Mouse (Mus musculus) G1E (cell line): Measurements from ENCODE around the gene Cd33. TPM values are rescaled to one million over a fixed set of nuclear protein-coding genes. Genes with fewer than 3 reads are reported as not detected.

Experiments used
- ATAC-seq: 2 replicates; pipeline ENCODE4 v1.8.0; 2016; ENCODE audit warnings: mild to moderate bottlenecking; ENCODE audit not compliant: insufficient number of reproducible peaks, poor library complexity, low FRiP score, severe bottlenecking; ENCODE audit errors: extremely low read depth
- DNase-seq: peaks from one replicate; pipeline ENCODE4 v3.0.0; 2012; ENCODE audit warnings: low spot score
- H3K27me3 ChIP-seq: 2 replicates; pipeline ENCODE4 v1.6.1; 2012; ENCODE audit warnings: mild to moderate bottlenecking, low read length, inconsistent platforms; ENCODE audit not compliant: insufficient read depth
- H3K36me3 ChIP-seq: replicated peaks from 2 replicates; pipeline ENCODE3; 2012; ENCODE audit warnings: mild to moderate bottlenecking, inconsistent platforms
- H3K4me1 ChIP-seq: 2 replicates; pipeline ENCODE4 v1.6.1; 2012; ENCODE audit warnings: low read depth, low read length, inconsistent platforms, mixed read lengths; ENCODE audit not compliant: insufficient read depth
- H3K4me3 ChIP-seq: 2 replicates; pipeline ENCODE4 v1.5.1; 2012; ENCODE audit warnings: low read depth, mild to moderate bottlenecking, inconsistent platforms, low read length, moderate library complexity, mixed read lengths
- H3K9me3 ChIP-seq: replicated peaks from 2 replicates; pipeline ENCODE4 v1.6.1; 2012; ENCODE audit warnings: inconsistent platforms
- CTCF ChIP-seq: IDR thresholded peaks from 2 replicates; pipeline ENCODE4 v1.5.1; 2012; ENCODE audit warnings: low read depth, low read length, inconsistent platforms, mixed read lengths
- GATA1 ChIP-seq: IDR thresholded peaks from 2 replicates; pipeline ENCODE4 v1.6.1; 2012; ENCODE audit warnings: borderline replicate concordance, low read length, inconsistent platforms, mixed read lengths
- GATA2 ChIP-seq: IDR thresholded peaks from 2 replicates; pipeline ENCODE4 v1.6.1; 2012; ENCODE audit warnings: low read depth, low read length, inconsistent platforms, borderline replicate concordance
- POLR2AphosphoS5 ChIP-seq: IDR thresholded peaks from 2 replicates; pipeline ENCODE4 v1.6.1; 2012; ENCODE audit warnings: low read depth, low read length, inconsistent platforms; ENCODE audit not compliant: insufficient replicate concordance
- TAL1 ChIP-seq: conservative IDR thresholded peaks from 2 replicates; pipeline ENCODE4 v1.6.1; 2012; ENCODE audit warnings: low read depth, low read length, inconsistent platforms, mixed read lengths
- polyA plus RNA-seq: library from polyadenylated mRNA; stranded (reverse); fragments of >175 nt; gene quantifications from 2 replicates; pipeline ENCODE4 v1.2.3, GENCODE M21; 2012
- total RNA-seq, 2 experiments: library from RNA; stranded (forward) in 1 of 2; stranded (reverse) in 1 of 2; fragments of 200-1000 nt in 1 of 2; fragments of >200 nt in 1 of 2; fragmentation: Nextera tagmentation in 1 of 2; gene quantifications; 2 replicates each; pipeline ENCODE4 v1.2.3; 2014 to 2017

Gene Cd33
- total and polyA plus RNA-seq, 3 experiments, result 0.60 to 0.69 TPM; not detected in 1

- no peak for TF ChIP-seq GATA2
- no peak for TF ChIP-seq POLR2AphosphoS5
- no peak for TF ChIP-seq CTCF
- TF ChIP-seq TAL1, result no peak
- TF ChIP-seq GATA1, result no peak
- Histone ChIP-seq H3K4me1 (no peaks in the 10 kb centered on the region), H3K4me3 (no peak overlapping the region), H3K9me3 (no peaks in the 10 kb centered on the region), H3K27me3 (no peaks in the 10 kb centered on the region), H3K36me3 (no peaks in the 10 kb centered on the region)
- DNase-seq, result no peak
- no peak for ATAC-seq
Observed at GRCm38 (mm10) chr7:43495343-43496021, 48.7 kb downstream of the Cd33 start.

DNA sequence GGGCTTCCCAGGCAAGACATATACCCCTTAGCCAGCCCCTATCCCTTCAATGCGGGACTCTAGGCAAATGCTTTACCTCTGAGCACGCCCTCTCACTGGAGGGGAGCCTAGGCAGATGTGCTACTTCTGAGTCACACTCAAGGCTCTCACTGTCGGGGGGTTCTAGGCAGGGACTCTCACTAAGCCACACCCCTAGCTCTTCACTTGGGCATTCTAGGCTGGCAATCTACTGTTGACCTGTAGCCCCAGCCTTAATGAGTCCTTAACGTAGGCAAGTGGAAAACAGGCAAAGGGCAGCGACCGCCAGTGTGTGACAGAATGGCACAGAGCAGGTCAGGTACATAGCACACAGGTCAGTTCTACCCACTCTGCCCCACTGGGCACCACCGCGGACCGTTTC is 53.4 kb downstream of the Cd33 start:
- H3K36me3 ChIP-seq, result no peaks in the 10 kb centered on the region
- no peaks in the 10 kb centered on the region for H3K9me3 ChIP-seq
- no peak overlapping the region for H3K4me3 ChIP-seq
- no peaks in the 10 kb centered on the region for H3K4me1 ChIP-seq
- TF ChIP-seq POLR2AphosphoS5 (no peak), GATA1 (no peak), CTCF (no peak), GATA2 (no peak), TAL1 (no peak)
- H3K27me3 ChIP-seq, result no peaks in the 10 kb centered on the region
- no peak for ATAC-seq
- DNase-seq, result no peak

GRCm38 (mm10) chr7:43490182-43490584 is 54.0 kb downstream of the Cd33 start:
- Histone ChIP-seq H3K27me3 (no peaks in the 10 kb centered on the region), H3K4me1 (no peaks in the 10 kb centered on the region), H3K9me3 (no peaks in the 10 kb centered on the region), H3K4me3 (no peak overlapping the region), H3K36me3 (no peaks in the 10 kb centered on the region)
- DNase-seq, result no peak
- ATAC-seq, result no peak
- TF ChIP-seq GATA2, result no peak
- TF ChIP-seq GATA1, result no peak
- no peak for TF ChIP-seq TAL1
- no peak for TF ChIP-seq POLR2AphosphoS5

- no peak for TF ChIP-seq GATA1
- TF ChIP-seq CTCF, result no peak
- no peak for TF ChIP-seq TAL1
- TF ChIP-seq POLR2AphosphoS5, result no peak
- Histone ChIP-seq H3K4me1 (no peaks in the 10 kb centered on the region), H3K4me3 (no peak within 1 kb of the TSS), H3K27me3 (no peaks in the 10 kb centered on the region), H3K9me3 (no peaks in the 10 kb centered on the region), H3K36me3 (no peaks in the 10 kb centered on the region)
- ATAC-seq (no peak), DNase-seq (no peak)
Observed at GRCm38 (mm10) chr7:43489631-43490125, 54.5 kb downstream of the Cd33 start, which contains the start of gene Iglon5. TSS of gene Iglon5 (minus strand) at chr7:43490075.

- ATAC-seq, result no peak
- Histone ChIP-seq H3K36me3 (no peaks in the 10 kb centered on the region), H3K9me3 (no peaks in the 10 kb centered on the region), H3K27me3 (no peaks in the 10 kb centered on the region), H3K4me3 (no peak overlapping the region), H3K4me1 (no peaks in the 10 kb centered on the region)
- DNase-seq, result no peak
- TF ChIP-seq TAL1 (no peak), GATA1 (no peak), POLR2AphosphoS5 (no peak), GATA2 (no peak), CTCF (no peak)
Observed at GRCm38 (mm10) chr7:43488646-43489045, 55.6 kb downstream of the Cd33 start.

DNA sequence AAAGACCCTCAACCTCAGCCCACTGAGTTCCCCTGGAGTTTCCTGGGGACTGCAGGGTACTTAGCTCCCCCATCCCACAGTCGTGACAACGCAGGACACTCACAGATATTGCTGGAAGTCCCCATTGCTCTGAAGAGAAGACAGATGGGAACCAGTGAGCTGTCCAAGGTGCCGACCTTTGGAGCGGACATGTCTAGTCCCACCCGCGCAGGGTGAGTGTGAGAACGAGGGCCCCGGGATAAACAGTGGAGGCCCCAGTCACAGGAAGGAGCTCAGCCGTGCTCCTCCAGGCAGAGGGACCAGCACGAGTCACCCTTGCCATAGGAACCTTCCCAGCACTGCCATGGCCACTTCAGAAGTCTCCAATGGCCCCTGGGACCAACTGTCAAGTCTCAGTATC is 61.0 kb downstream of the Cd33 start:
- H3K9me3 ChIP-seq, result no peaks in the 10 kb centered on the region
- H3K4me1 ChIP-seq, result no peaks in the 10 kb centered on the region
- no peaks in the 10 kb centered on the region for H3K36me3 ChIP-seq
- peaks cover 2% of the 10 kb centered on the region; the same call in 1 of the 2 replicates for H3K27me3 ChIP-seq
- TF ChIP-seq POLR2AphosphoS5 (no peak), GATA1 (no peak), CTCF (no peak), GATA2 (no peak), TAL1 (no peak)
- DNase-seq (no peak), ATAC-seq (no peak)
- no peak overlapping the region for H3K4me3 ChIP-seq
